Mouse (Mus musculus) adrenal gland, adult (tissue): ENCODE data around the gene Gm17571.

Experiments used
- DNase-seq, 2 experiments: peaks; one replicate each; pipeline ENCODE4 v3.0.0; 2022 to 2023; ENCODE audit warnings: low spot score in 1 of 2; ENCODE audit not compliant: inconsistent age in 2 of 2

The Gm17571 gene

GRCm38 (mm10) chr9:13446703-13447285, at the start of gene Gm17571:
Gm17571 (minus strand) TSS chr9:13446753.
- no peak for DNase-seq

- DNase-seq: no peak
Observed at GRCm38 (mm10) chr9:13495530-13495929, 49.0 kb upstream of the Gm17571 start.

- DNase-seq: no peak
Observed at GRCm38 (mm10) chr9:13493746-13494145, 47.2 kb upstream of the Gm17571 start.

- no peak for DNase-seq
Observed at GRCm38 (mm10) chr9:13492807-13493206, 46.3 kb upstream of the Gm17571 start.

- no peak for DNase-seq
Observed at GRCm38 (mm10) chr9:13491854-13492620, 45.5 kb upstream of the Gm17571 start.

- no peak for DNase-seq
Observed at GRCm38 (mm10) chr9:13491107-13491506, 44.6 kb upstream of the Gm17571 start.

- no peak for DNase-seq
Observed at GRCm38 (mm10) chr9:13485914-13486313, 39.4 kb upstream of the Gm17571 start.

GRCm38 (mm10) chr9:13484267-13485240, 38.0 kb upstream of the Gm17571 start:
- peak in 1 of 2 experiments; percentile 36 for DNase-seq

GRCm38 (mm10) chr9:13483199-13484068, 36.9 kb upstream of the Gm17571 start:
- no peak for DNase-seq

- DNase-seq: peak in 1 of 2 experiments; percentile 39
Observed at GRCm38 (mm10) chr9:13479275-13479674, 32.7 kb upstream of the Gm17571 start.

- no peak for DNase-seq
Observed at GRCm38 (mm10) chr9:13474951-13475350, 28.4 kb upstream of the Gm17571 start.

GRCm38 (mm10) chr9:13470013-13470412, 23.5 kb upstream of the Gm17571 start:
- DNase-seq: peak; percentile 23 to 42

GRCm38 (mm10) chr9:13468778-13469177, 22.2 kb upstream of the Gm17571 start:
- DNase-seq: peak in 1 of 2 experiments; percentile 28

- peak in 1 of 2 experiments; percentile 35 for DNase-seq
Observed at GRCm38 (mm10) chr9:13467745-13468144, 21.2 kb upstream of the Gm17571 start.

GRCm38 (mm10) chr9:13466816-13467215, 20.3 kb upstream of the Gm17571 start:
- no peak for DNase-seq

- peak in 1 of 2 experiments; percentile 58 for DNase-seq
Observed at GRCm38 (mm10) chr9:13466351-13466750, 19.8 kb upstream of the Gm17571 start.

- DNase-seq: peak in 1 of 2 experiments; percentile 55
Observed at GRCm38 (mm10) chr9:13465358-13466020, 18.9 kb upstream of the Gm17571 start.

- peak in 1 of 2 experiments; percentile 76 for DNase-seq
Observed at GRCm38 (mm10) chr9:13460926-13461325, 14.4 kb upstream of the Gm17571 start.

- no peak for DNase-seq
Observed at GRCm38 (mm10) chr9:13460012-13460411, 13.5 kb upstream of the Gm17571 start.

- peak in 1 of 2 experiments; percentile 55 for DNase-seq
Observed at GRCm38 (mm10) chr9:13459371-13459770, 12.8 kb upstream of the Gm17571 start.
